Mouse (Mus musculus) left cerebral cortex, adult 18-20 months (tissue): ENCODE results near the gene Mbl1. TPM values are rescaled to one million over a fixed set of nuclear protein-coding genes. Genes with fewer than 3 reads are reported as not detected.

Experiments used
- DNase-seq, 2 experiments: peaks; one replicate each; pipeline ENCODE4 v3.0.0; 2021 to 2022; ENCODE audit warnings: low spot score in 2 of 2, mixed read lengths in 1 of 2
- long read RNA-seq, 2 experiments: library from polyadenylated mRNA; stranded (forward); transcript quantifications; one replicate each; pipeline ENCODE4 v2.0.0; 2021
- total RNA-seq, 2 experiments: library from RNA; stranded (reverse); gene quantifications; 2 replicates each; pipeline ENCODE4 v1.2.3; 2021

The Mbl1 gene
- total RNA-seq, result not detected
- long read RNA-seq, experiment 1, result 0 reads
- long read RNA-seq, experiment 2, result 0 reads

- DNase-seq, result no peak
Measured at GRCm38 (mm10) chr14:41151220-41151898, at the start of gene Mbl1. TSS of gene Mbl1 (plus strand) at chr14:41151458.

GRCm38 (mm10) chr14:41102269-41102668 is 49.0 kb upstream of the Mbl1 start:
- DNase-seq, result no peak

GRCm38 (mm10) chr14:41104853-41105444 is 46.3 kb upstream of the Mbl1 start, which contains the start of gene Mat1a:
TSS of gene Mat1a (plus strand) at chr14:41105035.
- DNase-seq, result no peak

DNA sequence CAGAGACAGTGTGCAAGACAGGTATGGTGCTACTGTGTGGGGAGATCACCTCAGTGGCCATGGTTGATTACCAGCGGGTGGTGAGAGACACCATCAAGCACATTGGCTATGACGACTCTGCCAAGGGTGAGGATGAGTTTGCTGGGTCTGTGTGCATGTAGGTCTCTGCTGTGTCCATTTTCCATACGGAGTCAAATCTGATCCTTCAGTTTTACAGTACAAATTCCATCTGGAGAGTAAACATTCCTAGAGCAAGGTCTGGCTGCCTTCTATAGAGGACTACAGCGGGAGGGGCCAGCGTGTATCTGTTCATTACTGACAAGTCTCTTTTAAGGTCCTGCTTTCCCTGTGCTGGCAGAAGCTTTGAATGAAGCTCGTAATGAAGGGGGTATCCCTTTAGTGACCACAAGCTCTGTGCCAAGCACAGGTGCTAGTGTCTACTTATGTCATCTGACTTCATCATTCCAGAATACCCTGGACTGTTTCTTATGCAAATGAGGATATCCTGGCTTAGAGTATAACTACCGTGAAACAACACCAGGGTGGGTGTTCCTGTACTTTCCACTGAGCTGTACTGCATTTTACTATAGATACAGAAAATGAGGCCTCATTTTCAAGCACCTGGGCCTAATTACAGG is 40.1 kb upstream of the Mbl1 start:
- DNase-seq, result no peak

DNA sequence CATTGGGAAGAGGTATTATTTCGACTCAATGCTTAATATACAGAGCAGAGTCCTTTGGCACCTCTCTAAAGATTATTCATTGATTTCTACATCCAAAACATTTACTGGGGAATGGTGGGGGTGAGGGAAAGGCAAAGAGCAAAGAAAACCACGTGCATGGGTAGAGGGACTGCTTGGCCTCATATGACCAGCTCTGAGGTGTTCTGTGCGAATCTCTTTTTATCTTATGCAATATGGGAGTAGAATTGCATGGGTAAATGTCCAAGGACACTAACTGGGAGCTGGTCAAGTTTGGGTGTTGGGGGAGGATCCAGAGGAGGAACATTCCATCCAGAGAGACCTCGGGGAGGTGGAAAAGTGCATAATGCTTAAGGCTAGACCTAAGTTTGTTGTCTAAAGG is 38.3 kb upstream of the Mbl1 start:
- no peak for DNase-seq

DNA sequence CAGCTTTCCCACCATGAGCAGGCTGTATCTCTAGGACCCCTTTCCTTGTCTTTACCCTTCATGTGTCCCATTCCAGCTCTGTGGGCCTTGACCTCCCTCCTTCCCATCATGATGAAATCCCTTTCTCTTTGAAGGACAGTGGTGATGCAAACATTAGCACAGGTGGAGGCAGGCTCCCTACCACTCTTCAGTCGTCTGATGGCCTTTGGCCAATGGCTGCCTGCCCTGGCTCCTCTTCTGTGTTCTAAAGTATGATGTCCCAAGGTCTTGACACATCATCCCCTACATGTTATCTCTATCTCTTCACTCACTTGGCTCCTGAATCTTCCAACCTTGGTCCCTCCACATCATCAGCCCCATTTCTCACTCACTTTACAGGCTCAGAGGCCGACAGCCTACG is 35.0 kb upstream of the Mbl1 start:
- no peak for DNase-seq

DNA sequence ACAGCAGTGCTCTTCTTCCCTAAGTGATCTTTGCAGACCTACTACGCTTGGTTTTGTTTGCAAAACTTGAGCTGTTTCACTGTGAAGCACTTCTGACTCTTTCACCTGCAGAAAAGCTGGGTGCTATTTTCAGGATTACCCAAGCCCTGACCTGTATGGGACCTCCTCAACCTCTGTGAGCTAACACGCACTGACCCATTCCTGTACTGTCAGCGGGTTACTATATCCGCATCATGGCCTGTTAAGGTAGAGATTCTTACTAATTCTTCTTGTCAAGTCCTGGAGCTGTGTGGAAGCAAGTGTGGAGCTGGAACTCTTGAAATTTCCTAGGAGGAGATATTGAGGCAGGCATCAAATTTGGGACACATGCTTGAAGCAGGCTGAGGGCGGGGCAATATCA is 26.6 kb upstream of the Mbl1 start:
- DNase-seq, result no peak

GRCm38 (mm10) chr14:41127997-41128396 is 23.3 kb upstream of the Mbl1 start:
- DNase-seq, result peak in 1 of 2 experiments; percentile 26

DNA sequence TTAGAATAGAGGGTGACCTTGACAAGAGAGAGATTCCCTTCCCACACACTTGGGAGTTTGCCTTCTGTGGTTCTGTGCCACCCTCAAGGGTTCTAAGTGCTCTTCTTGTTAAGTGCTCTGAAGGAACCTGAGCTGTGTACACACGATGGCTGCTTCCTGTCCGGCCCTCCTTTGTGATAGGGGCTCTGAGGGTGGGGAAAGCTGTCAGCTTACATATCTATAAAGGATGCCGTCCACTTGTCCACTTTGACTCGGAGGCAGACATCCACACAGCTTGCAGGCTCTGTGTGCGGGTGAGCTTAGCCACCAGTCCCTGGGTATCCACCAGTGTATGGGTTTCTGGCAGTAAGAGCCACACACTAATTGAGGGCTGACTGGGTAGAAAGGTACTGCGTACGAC is 19.7 kb upstream of the Mbl1 start, which contains the start of gene Sftpa1:
TSS of gene Sftpa1 (plus strand) at position 243 of the 400 bp plus-strand sequence.
- DNase-seq, result no peak

DNA sequence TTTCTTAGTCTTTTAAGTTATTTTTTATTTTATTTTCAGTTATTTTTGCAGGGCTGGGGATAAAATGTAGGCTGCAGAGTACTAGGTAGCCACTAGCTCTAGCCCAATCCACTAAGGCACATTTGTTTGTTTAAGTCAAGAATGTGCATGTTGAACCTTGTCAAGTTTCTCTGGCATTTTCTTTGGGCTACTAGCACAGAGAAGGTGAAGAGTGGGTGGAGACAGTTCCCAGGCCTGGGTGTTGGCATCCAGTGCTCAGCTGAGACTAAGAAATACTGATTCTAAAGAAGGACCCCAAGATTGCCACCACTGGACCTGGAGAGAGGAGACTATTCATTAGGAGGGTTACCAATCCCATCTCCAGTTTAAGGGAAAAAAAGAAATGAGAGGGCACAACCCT is 14.3 kb upstream of the Mbl1 start:
- no peak for DNase-seq

DNA sequence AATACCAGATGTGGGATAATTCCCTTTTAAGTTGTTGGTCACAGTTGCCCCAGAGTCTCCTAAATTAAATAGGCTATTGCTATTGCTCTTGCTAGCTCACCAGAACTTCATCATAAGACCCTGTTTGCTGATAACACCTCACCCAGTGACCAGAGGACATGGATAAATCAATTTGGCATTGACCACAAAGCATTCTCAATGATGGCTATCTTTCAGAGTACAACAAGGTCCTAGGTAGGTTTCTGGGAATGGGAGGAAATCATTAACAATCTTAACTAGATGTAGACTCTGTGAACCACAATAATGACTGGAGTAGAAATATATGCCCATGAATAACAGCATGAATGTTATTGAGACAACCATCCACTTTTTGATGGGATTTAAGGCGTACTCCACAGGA is 10.6 kb upstream of the Mbl1 start:
- DNase-seq, result no peak

GRCm38 (mm10) chr14:41146035-41146434 is 5.2 kb upstream of the Mbl1 start:
- DNase-seq, result no peak

DNA sequence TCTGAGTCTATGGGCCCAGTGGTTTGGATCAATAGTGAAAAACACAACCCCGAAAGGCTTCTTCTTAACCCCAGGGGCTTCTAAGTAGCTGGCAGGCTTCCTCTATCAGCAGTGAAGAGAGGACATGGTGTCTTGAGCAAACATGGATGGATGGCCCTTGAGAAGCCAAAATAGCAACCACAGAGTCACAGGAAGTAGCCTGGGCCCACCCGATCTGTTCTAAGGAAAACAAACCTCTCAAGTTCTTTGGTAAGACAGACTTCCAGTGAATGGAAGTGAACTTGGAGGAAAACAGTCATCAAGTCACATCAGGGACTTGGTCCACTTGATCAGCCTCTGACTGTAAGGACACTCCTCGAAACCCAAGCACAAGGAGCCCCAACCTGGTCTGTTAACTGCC is 4.3 kb upstream of the Mbl1 start:
- no peak for DNase-seq

GRCm38 (mm10) chr14:41147356-41147755 is 3.9 kb upstream of the Mbl1 start:
- DNase-seq, result no peak

GRCm38 (mm10) chr14:41160076-41160475 is 8.8 kb downstream of the Mbl1 start:
- DNase-seq, result no peak

GRCm38 (mm10) chr14:41160743-41161142 is 9.5 kb downstream of the Mbl1 start:
- DNase-seq, result no peak

- peak; percentile 50 to 64 for DNase-seq
Measured at GRCm38 (mm10) chr14:41162663-41163062, 11.4 kb downstream of the Mbl1 start.

GRCm38 (mm10) chr14:41167278-41167677 is 16.0 kb downstream of the Mbl1 start:
- no peak for DNase-seq

DNA sequence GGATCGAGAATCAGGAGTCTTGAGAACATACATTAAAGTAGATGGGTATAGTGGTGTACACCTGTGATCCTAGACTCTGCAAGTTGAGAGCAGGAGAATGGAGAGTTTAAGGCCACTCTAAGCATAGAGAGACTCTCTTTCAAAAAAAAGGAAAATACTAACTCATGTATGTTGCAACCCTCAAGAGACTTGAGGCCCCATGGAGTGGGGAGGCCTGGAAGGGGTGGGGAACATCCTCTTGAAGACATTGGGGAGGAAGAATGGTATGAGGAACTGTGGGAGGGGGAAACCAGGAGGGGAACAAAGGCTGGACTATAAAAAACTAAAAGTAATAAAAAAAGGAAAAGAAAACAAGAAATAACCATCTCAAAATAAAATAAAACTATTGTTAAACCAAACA is 17.3 kb downstream of the Mbl1 start:
- DNase-seq, result no peak

- no peak for DNase-seq
Measured at GRCm38 (mm10) chr14:41170514-41170913, 19.3 kb downstream of the Mbl1 start.

GRCm38 (mm10) chr14:41174802-41175201 is 23.5 kb downstream of the Mbl1 start:
- DNase-seq, result no peak

- DNase-seq, result no peak
Measured at GRCm38 (mm10) chr14:41185059-41185821, 34.0 kb downstream of the Mbl1 start, which contains the start of gene Sftpd. TSS of gene Sftpd (minus strand) at chr14:41185149.
